Mouse (Mus musculus) liver, adult 2 months (tissue): ENCODE data around the gene Trappc2.

Experiments used
- CTCF ChIP-seq: fragments of 200-500 bp; IDR thresholded peaks from 2 replicates; pipeline ENCODE4 v1.5.1; 2011; ENCODE audit warnings: low read depth, low read length, control low read depth
- POLR2A ChIP-seq: fragments of 200-500 bp; IDR thresholded peaks from 2 replicates; pipeline ENCODE4 v1.6.1; 2011; ENCODE audit warnings: low read length, control low read depth; ENCODE audit not compliant: insufficient read depth; ENCODE audit errors: extremely low read depth

GRCm38 (mm10) chrX:166495052-166495451 is 54.7 kb downstream of the Trappc2 start:
- TF ChIP-seq POLR2A (no peak), CTCF (no peak)
